Mouse (Mus musculus): Measurements from ENCODE around the gene Prune2.

GRCm38 (mm10) chr19:16978910-16979309 lies 23.0 kb downstream of the Prune2 start:
- TF ChIP-seq TAL1 (IDR thresholded peaks at IDR 0.05; ENCODE audit: low read length) (no peak), POLR2A (IDR thresholded peaks at IDR 0.05; ENCODE audit: control insufficient read depth in 1 of 2, insufficient read depth in 1 of 2, low read depth in 1 of 2, low read length in 2 of 2, poor library complexity in 1 of 2) (no peak), CTCF (IDR thresholded peaks at IDR 0.05 in 2 of 3, conservative IDR thresholded peaks at IDR 0.05 in 1 of 3; ENCODE audit: control insufficient read depth in 1 of 3, insufficient read depth in 1 of 3, low read depth in 2 of 3, low read length in 3 of 3, poor library complexity in 1 of 3, severe bottlenecking in 1 of 3) (no peak), BHLHE40 (IDR thresholded peaks at IDR 0.05; ENCODE audit: borderline replicate concordance, low read depth, low read length) (no peak), CHD2 (IDR thresholded peaks at IDR 0.05; ENCODE audit: low read length) (no peak), POLR2AphosphoS2 (IDR thresholded peaks at IDR 0.05; ENCODE audit: low read length) (no peak), POLR2AphosphoS5 (IDR thresholded peaks at IDR 0.05; ENCODE audit: borderline replicate concordance, low read depth, low read length) (no peak), GATA1 (IDR thresholded peaks at IDR 0.05; ENCODE audit: low read depth, low read length) (no peak), KAT2A (conservative IDR thresholded peaks at IDR 0.05; ENCODE audit: low read depth, low read length) (no peak), EP300 (IDR thresholded peaks at IDR 0.05; ENCODE audit: low read depth in 1 of 2, low read length in 2 of 2) (no peak), MAX (IDR thresholded peaks at IDR 0.05; ENCODE audit: low read length) (no peak), MEF2A (IDR thresholded peaks at IDR 0.05; ENCODE audit: extremely low read depth, insufficient replicate concordance, low read depth, low read length, poor library complexity, severe bottlenecking) (no peak), RAD21 (IDR thresholded peaks at IDR 0.05; ENCODE audit: low read depth, low read length) (no peak)

Data from MEL (cell line).